Mouse (Mus musculus) forebrain, embryonic 11.5 days (tissue): ENCODE data around the gene Cecr2. TPM values are rescaled to one million over a fixed set of nuclear protein-coding genes. Genes with fewer than 3 reads are reported as not detected.

Experiments used
- ATAC-seq: fragments of 200-750 bp; cut with Nextera tagmentation; replicated peaks from 2 replicates; pipeline ENCODE4 v1.8.0; 2017; ENCODE audit warnings: moderate TSS enrichment; ENCODE audit not compliant: low FRiP score
- DNase-seq: peaks from one replicate; pipeline ENCODE4 v3.0.0-alpha.2; 2017; ENCODE audit warnings: low spot score
- H3K27ac ChIP-seq: fragments of 300-500 bp; sonication (generic); 2 replicates; pipeline ENCODE4 v1.5.1; 2014; ENCODE audit warnings: low read depth, low read length
- H3K27me3 ChIP-seq: fragments of 300-500 bp; sonication (generic); 2 replicates; pipeline ENCODE4 v1.6.1; 2014; ENCODE audit warnings: mild to moderate bottlenecking, low read length, mixed read lengths; ENCODE audit not compliant: control insufficient read depth, insufficient read depth
- H3K36me3 ChIP-seq: fragments of 300-500 bp; sonication (generic); 2 replicates; pipeline ENCODE4 v1.6.1; 2014; ENCODE audit warnings: mild to moderate bottlenecking, low read length, moderate library complexity, mixed read lengths; ENCODE audit not compliant: control insufficient read depth, insufficient read depth
- H3K4me1 ChIP-seq: fragments of 300-500 bp; sonication (generic); replicated peaks from 2 replicates; pipeline ENCODE4 v1.6.1; 2014; ENCODE audit warnings: low read length, mixed read lengths; ENCODE audit not compliant: control insufficient read depth, insufficient read depth
- H3K4me2 ChIP-seq: fragments of 300-500 bp; sonication (generic); 2 replicates; pipeline ENCODE4 v1.6.1; 2014; ENCODE audit warnings: low read depth, mild to moderate bottlenecking, low read length, moderate library complexity, mixed read lengths; ENCODE audit not compliant: severe bottlenecking
- H3K4me3 ChIP-seq: fragments of 300-500 bp; sonication (generic); 2 replicates; pipeline ENCODE4 v1.5.1; 2014; ENCODE audit warnings: low read depth, low read length
- H3K9ac ChIP-seq: fragments of 300-500 bp; sonication (generic); 2 replicates; pipeline ENCODE4 v1.6.1; 2014; ENCODE audit warnings: low read length
- H3K9me3 ChIP-seq: fragments of 300-500 bp; sonication (generic); 2 replicates; pipeline ENCODE4 v1.6.1; 2016; ENCODE audit warnings: low read length, mixed read lengths; ENCODE audit not compliant: control insufficient read depth
- WGBS: fragments of 180-500 bp; shearing (Covaris S2); extraction: QIAGEN DNeasy Blood & Tissue Kit; methylation state at CpG from one replicate; pipeline ENCODE4 v1.1.7; 2014; 5-methylcytosine and 5-hydroxymethylcytosine counted together
- polyA plus RNA-seq: library from polyadenylated mRNA; unstranded; fragments of >200 nt; fragmentation: Nextera tagmentation; extraction: Ambion mirVana; gene quantifications from 2 replicates; pipeline ENCODE4 v1.2.1, GENCODE M21; 2014

The Cecr2 gene
- polyA plus RNA-seq, 1 experiment from 2014 or later = 22.0 TPM

GRCm38 (mm10) chr6:120684750-120685149 lies 18.6 kb downstream of the Cecr2 start:
- no peak for ATAC-seq
- no peak overlapping the region for H3K9ac ChIP-seq
- H3K4me1 ChIP-seq = no peaks in the 10 kb centered on the region
- 96% methylated on average over 3 of the region's 3 CpGs for WGBS
- H3K4me2 ChIP-seq = no peak overlapping the region
- no peaks in the 10 kb centered on the region for H3K9me3 ChIP-seq
- H3K27me3 ChIP-seq = no peaks in the 10 kb centered on the region
- no peak overlapping the region for H3K4me3 ChIP-seq
- no peaks in the 10 kb centered on the region for H3K36me3 ChIP-seq
- H3K27ac ChIP-seq = no peak overlapping the region
- DNase-seq = no peak

GRCm38 (mm10) chr6:120686872-120687650 lies 20.9 kb downstream of the Cecr2 start:
- no peaks in the 10 kb centered on the region for H3K27me3 ChIP-seq
- H3K4me3 ChIP-seq = no peak overlapping the region
- H3K4me1 ChIP-seq = no peaks in the 10 kb centered on the region
- WGBS = 93% methylated on average over 5 of the region's 5 CpGs
- no peak for DNase-seq
- H3K9ac ChIP-seq = no peak overlapping the region
- ATAC-seq = no peak
- no peak overlapping the region for H3K27ac ChIP-seq
- no peaks in the 10 kb centered on the region for H3K36me3 ChIP-seq
- H3K9me3 ChIP-seq = no peaks in the 10 kb centered on the region
- H3K4me2 ChIP-seq = no peak overlapping the region

DNA sequence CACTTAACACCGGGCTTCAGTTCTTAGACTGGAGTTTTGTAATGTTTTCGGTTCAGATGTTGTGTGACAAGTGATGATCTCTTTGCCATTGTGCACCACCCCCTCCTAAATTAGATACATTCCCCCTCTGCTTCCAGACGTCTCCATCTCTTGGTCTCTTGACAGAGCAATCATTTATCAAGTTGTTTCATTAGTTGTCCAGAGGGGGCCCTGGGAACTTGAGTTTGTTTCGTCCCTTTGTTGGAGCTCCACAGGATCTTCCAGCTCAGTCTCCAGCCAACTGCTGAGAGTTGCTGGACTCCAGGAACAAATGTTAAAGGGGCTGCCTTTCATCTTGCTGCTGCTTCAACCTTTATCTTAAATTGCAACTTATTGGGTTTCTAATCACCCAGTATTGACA lies 34.1 kb downstream of the Cecr2 start:
- Histone ChIP-seq H3K9ac (no peak overlapping the region), H3K27me3 (no peaks in the 10 kb centered on the region), H3K27ac (no peak overlapping the region), H3K4me1 (peaks cover 6% of the 10 kb centered on the region; the same call in 1 of the 2 replicates), H3K4me2 (no peak overlapping the region), H3K4me3 (no peak overlapping the region), H3K9me3 (no peaks in the 10 kb centered on the region), H3K36me3 (no peaks in the 10 kb centered on the region)
- ATAC-seq (no peak), DNase-seq (no peak)
- WGBS = 21% methylated on average over 4 of the region's 4 CpGs

DNA sequence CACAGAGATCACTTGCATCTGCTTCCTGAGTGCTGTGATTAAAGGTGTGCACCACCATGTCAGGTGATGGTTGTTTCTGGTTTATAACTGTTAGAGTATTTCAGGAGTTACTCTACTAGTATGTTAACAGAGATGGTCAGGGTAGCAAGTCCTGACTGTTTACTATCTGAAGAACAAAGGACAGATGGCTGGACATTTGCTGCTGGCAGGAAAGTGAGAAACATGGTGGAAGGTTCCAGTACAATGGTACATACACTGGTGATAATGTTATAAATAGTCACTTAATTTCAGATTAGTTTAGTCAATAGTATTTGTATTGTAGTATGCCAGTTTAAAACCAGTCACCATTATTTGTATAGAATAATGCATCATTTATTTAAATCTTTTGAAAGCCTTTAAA lies 38.2 kb downstream of the Cecr2 start:
- H3K9me3 ChIP-seq = no peaks in the 10 kb centered on the region
- DNase-seq (no peak), ATAC-seq (no peak)
- H3K4me3 ChIP-seq = no peak overlapping the region
- H3K4me2 ChIP-seq = no peak overlapping the region
- H3K27me3 ChIP-seq = no peaks in the 10 kb centered on the region
- H3K4me1 ChIP-seq = peaks cover 6% of the 10 kb centered on the region; the same call in 1 of the 2 replicates
- H3K27ac ChIP-seq = no peak overlapping the region
- H3K9ac ChIP-seq = no peak overlapping the region
- no peaks in the 10 kb centered on the region for H3K36me3 ChIP-seq

- Histone ChIP-seq H3K36me3 (no peaks in the 10 kb centered on the region), H3K4me2 (no peak overlapping the region), H3K27me3 (no peaks in the 10 kb centered on the region), H3K4me1 (no peaks in the 10 kb centered on the region), H3K27ac (no peak overlapping the region), H3K9me3 (no peaks in the 10 kb centered on the region), H3K9ac (no peak overlapping the region), H3K4me3 (no peak overlapping the region)
- WGBS = 56% methylated on average over 1 of the region's 1 CpGs
- no peak for ATAC-seq
- DNase-seq = no peak
These were observed 42.6 kb downstream of the Cecr2 start for GRCm38 (mm10) chr6:120708759-120709158.

- DNase-seq = no peak
- 63% methylated on average over 3 of the region's 3 CpGs for WGBS
- Histone ChIP-seq H3K9me3 (no peaks in the 10 kb centered on the region), H3K4me3 (no peak overlapping the region), H3K27me3 (no peaks in the 10 kb centered on the region), H3K9ac (no peak overlapping the region), H3K4me1 (peaks cover 4% of the 10 kb centered on the region; the same call in 1 of the 2 replicates), H3K36me3 (no peaks in the 10 kb centered on the region), H3K4me2 (no peak overlapping the region), H3K27ac (no peak overlapping the region)
- 0 out of 2 replicates have a peak, but pooled peaks have one; percentile 11 for ATAC-seq
These were observed 48.6 kb downstream of the Cecr2 start for GRCm38 (mm10) chr6:120714806-120715205.

DNA sequence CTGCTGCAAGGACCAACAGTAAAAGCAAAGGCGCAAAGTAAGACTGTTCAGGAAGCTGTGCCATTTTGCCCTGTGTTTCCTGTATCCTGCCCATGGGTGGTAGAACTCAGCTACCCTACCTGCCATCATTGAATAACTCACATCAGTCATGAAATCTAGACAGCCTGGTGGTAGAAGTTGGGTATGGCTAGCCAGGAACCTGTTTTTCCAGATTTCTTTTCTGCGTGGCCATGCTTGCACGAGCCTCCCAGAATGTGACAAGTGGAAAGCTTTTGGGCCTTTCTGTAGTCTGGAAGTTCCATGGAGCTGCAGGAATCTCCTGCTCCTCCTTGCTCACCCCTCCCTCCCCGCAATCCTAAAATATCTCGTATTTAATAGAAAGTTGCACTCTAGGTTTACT lies 49.1 kb downstream of the Cecr2 start:
- no peak for DNase-seq
- Histone ChIP-seq H3K4me2 (no peak overlapping the region), H3K27ac (no peak overlapping the region), H3K27me3 (no peaks in the 10 kb centered on the region), H3K4me3 (no peak overlapping the region), H3K9me3 (no peaks in the 10 kb centered on the region), H3K4me1 (peaks cover 4% of the 10 kb centered on the region; the same call in 1 of the 2 replicates), H3K9ac (no peak overlapping the region), H3K36me3 (no peaks in the 10 kb centered on the region)
- 55% methylated on average over 5 of the region's 5 CpGs for WGBS
- ATAC-seq = no peak

- Histone ChIP-seq H3K27ac (peak overlapping the region; percentile 42; the same call in 1 of the 2 replicates), H3K4me3 (no peak overlapping the region), H3K4me1 (peaks cover 4% of the 10 kb centered on the region; the same call in 1 of the 2 replicates), H3K9ac (no peak overlapping the region), H3K4me2 (no peak overlapping the region), H3K36me3 (no peaks in the 10 kb centered on the region), H3K9me3 (no peaks in the 10 kb centered on the region), H3K27me3 (no peaks in the 10 kb centered on the region)
- DNase-seq (no peak), ATAC-seq (peak; percentile 73; the same call in 1 of the 2 replicates)
These were observed 49.7 kb downstream of the Cecr2 start for GRCm38 (mm10) chr6:120715851-120716250.

GRCm38 (mm10) chr6:120716531-120716984 lies 50.4 kb downstream of the Cecr2 start:
- ATAC-seq (peak; percentile 87), DNase-seq (peak; percentile 65)
- peaks cover 4% of the 10 kb centered on the region; the same call in 1 of the 2 replicates for H3K4me1 ChIP-seq
- H3K9ac ChIP-seq = no peak overlapping the region
- H3K36me3 ChIP-seq = no peaks in the 10 kb centered on the region
- 0 out of 2 replicates have a peak overlapping the region, but pooled peaks have one; percentile 29 for H3K4me2 ChIP-seq
- H3K4me3 ChIP-seq = no peak overlapping the region
- H3K27ac ChIP-seq = peak overlapping the region; percentile 79
- no peaks in the 10 kb centered on the region for H3K27me3 ChIP-seq
- WGBS = 2% methylated on average over 4 of the region's 4 CpGs
- no peaks in the 10 kb centered on the region for H3K9me3 ChIP-seq
